Mouse (Mus musculus) adrenal gland, postnatal 25 days (tissue): ENCODE results near the gene Tmx2. TPM values are rescaled to one million over a fixed set of nuclear protein-coding genes. Genes with fewer than 3 reads are reported as not detected.
"Not testable (repeated sequence)": the region's sequence is repeated elsewhere in the genome, so short reads cannot be mapped to it uniquely, and the experiment has no call there.

Experiments used
- DNase-seq: peaks from one replicate; pipeline ENCODE4 v3.0.0; 2021; ENCODE audit warnings: mixed read lengths
- total RNA-seq: library from RNA; stranded (reverse); gene quantifications from 2 replicates; pipeline ENCODE4 v1.2.3, GENCODE M21; 2021

Tmx2 gene
- total RNA-seq, 1 experiment from 2014 or later, result 147 TPM

DNA sequence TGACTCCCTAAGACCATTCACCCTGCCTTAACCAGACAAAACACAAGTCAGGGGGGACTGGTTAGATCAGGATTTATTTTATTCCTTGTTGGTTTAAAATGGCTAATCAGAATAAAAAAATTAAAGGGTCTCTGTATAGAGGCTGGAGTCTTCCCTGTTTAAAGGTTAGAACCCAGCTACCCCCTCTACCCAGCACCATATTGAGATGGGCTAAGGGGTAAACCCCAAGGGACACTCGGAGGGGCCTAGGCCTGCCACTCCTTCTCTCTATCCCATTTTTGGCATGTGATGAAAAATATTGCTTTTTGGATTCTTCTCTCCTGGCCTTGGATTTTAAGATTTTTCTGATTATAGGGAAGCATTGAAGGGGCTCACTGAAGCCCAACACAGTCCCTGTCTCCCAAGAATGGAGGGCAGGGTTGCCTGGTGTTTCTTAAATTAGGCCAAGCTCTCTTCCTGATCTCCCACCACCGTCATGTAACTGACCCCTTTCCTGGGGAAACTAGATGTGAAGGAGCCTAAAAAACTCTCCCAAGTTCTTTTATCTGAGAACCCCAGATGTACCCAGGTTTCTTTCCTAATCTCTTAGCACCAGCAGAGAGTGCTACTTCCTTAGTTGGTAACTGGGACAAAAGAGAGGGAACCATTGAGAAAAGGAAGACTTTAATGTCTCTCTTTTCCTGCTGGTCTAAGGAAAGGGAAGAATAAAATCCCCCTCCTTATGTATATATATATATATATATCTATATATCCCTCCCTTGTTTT lies 9.3 kb upstream of the Tmx2 start:
- DNase-seq, result no peak

GRCm38 (mm10) chr2:84682605-84683183 lies 3.8 kb upstream of the Tmx2 start:
- DNase-seq, result no peak

DNA sequence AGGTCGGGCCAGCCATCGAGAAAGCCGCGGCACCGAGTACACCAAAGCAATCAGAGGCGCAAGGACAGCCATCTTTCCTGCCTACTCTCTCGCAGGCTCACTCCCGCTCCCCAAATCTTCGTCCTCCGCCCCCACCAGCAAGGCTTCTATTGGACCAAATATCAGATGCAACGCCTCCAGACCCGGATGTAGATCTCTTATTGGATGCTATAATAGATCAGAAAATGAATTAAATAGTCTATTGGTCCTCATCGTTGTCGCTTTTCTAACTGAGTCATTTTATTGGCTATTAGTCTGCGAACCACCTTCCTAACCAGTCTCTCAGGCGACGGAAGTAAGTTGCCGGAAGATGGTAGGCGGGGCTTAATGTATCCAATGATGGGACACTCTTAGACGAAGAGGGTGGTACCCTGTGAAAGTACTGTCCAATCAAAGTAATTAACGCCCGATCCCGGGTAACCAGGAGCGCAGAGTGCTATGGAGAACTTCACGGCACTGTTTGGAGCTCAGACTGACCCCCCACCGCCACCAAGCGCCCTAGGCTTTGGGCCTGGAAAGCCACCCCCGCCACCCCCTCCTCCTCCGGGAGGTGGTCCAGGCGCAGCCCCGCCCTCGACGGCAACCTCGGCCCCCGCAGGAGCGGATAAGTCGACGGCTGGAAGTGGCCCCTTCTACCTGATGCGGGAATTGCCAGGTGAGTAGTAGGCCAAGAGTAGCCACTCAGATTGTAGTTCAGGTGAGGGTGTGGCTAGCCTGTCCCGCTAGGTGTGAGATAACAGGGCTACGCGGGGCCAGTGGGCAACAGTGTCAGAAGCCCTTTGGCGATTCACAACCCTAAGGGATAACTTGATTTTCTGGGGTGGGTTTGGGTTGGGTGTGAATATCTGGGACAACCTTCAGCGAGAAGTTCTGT lies 716 bp downstream of the Tmx2 start, which contains the start of the genes Gm28635 and Med19:
Gene Gm28635, minus strand, starts transcription at position 74 of the 913 bp plus-strand sequence.
Gene Med19, plus strand, starts transcription at position 435 of the 913 bp plus-strand sequence.
- DNase-seq, result peak; percentile 84

- DNase-seq, result no peak
Observed at GRCm38 (mm10) chr2:84677270-84677967, 1.5 kb downstream of the Tmx2 start.

DNA sequence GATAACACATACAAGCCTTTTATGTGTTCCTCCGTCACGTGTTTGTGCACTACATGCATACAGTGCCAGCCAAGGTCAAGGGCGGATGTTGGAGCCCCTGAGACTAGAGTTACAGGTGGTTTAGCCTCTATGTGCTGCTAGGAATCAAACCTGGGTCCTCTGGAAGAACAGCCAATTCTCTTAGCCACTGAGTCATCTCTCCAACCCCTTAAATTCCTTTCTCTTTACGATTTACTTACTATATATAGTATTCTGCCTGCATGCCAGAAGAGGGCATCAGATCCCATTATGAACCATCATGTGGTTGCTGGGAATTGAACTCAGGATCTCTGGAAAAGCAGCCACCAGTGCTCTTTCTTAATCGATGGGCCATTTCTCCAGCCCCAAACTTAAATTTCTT lies 7.4 kb downstream of the Tmx2 start:
- not testable (repeated sequence) for DNase-seq

GRCm38 (mm10) chr2:84670569-84670933 lies 8.4 kb downstream of the Tmx2 start, which contains the start of gene Selenoh:
Gene Selenoh, minus strand, starts transcription at chr2:84670770.
- peak; percentile 79 for DNase-seq

DNA sequence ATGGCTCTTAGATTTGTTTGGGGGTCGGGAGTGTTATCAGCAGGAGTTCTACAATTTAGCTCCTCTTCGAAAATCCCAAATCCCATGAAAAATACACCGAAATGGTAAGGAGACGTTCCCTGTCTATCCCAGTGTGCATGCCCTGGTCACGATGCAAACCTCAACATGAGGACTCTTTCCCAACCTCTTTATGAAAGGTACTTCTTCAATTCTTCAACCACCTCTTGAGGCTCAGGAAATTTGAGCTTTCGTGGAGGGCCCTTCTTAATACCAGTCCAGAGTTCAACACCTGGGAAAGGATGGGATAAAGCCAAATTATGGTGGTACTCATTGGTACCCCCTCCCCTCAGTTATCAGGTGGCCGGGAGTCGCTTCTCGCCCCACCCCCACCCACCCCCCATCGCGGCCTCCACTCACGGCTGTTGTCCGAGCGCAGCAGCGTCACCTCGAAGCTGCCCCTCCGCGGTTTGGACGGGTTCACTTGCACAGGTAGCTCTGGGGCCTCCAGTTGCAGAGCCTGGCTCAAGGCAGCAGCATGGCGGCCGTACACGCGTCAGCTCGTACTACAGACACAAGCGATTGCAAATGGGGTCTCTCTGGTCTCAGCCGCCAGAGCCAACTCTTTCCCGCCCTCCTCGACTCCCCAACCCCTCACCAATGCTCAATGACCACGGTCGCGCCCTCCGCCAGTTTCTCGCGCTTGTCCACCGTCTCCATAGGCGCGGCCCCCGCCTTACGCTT lies 8.9 kb downstream of the Tmx2 start:
- peak; percentile 37 for DNase-seq

DNA sequence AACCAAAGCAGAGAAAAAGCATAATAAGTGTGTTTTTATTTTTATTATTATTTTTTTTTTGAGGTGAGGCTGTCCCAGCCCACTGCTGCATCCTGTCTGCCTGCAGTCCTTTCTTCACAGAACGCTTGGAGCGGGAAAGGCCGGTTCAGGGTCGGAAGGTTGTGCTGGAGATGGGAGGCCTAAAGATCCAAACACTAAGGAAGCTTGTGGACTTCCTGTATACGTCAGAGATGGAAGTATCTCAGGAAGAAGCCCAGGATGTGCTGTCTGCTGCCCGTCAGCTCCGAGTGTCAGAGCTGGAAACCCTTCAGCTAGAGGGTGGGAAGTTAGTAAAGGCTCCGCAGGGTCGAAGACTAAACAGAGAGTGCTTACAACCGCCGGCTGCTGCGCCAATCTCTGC lies 12.9 kb downstream of the Tmx2 start:
- no peak for DNase-seq

- peak; percentile 37 for DNase-seq
Observed at GRCm38 (mm10) chr2:84662866-84663265, 16.1 kb downstream of the Tmx2 start.

DNA sequence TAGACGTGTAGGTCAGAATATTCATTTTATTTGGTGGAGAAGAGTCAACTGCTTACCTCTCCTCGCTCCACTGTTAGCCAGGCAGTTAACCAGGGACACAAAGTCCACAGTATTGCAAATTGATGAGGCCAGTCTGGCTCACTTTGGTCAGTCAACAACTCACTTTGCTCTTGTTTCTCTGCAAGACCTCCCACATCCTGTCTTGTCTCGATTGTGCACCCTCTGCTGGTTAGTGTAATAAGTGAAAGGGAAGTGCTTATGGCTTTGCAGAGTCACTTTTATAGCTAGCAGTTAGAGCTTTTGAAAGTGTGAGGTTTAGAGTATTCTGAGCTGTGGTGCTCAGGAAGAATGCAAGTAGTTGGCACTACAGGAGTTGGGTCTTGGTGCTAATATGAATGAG lies 18.7 kb downstream of the Tmx2 start:
- no peak for DNase-seq

GRCm38 (mm10) chr2:84658806-84659205 lies 20.1 kb downstream of the Tmx2 start, which contains the start of gene Btbd18:
Gene Btbd18, plus strand, starts transcription at chr2:84659079.
- DNase-seq, result no peak

- no peak for DNase-seq
Observed at GRCm38 (mm10) chr2:84655864-84656263, 23.1 kb downstream of the Tmx2 start.

DNA sequence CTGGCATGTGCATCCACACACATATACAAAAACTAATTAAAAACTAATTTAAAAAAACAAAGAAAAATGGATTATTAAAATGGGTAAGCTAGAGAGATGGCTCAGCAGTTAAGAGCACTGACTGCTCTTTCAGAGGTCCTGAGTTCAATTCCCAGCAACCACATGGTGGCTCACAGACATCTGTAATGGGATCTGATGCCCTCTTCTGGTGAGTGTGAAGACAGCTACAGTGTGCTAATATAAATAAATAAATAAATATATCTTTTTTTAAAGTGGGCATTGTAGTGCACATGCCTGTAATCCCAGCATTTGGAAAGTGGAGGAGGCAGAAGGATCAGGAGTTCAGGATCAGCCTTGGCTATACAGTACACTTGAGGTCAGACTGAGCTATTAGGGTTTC lies 25.6 kb downstream of the Tmx2 start:
- DNase-seq, result no peak

DNA sequence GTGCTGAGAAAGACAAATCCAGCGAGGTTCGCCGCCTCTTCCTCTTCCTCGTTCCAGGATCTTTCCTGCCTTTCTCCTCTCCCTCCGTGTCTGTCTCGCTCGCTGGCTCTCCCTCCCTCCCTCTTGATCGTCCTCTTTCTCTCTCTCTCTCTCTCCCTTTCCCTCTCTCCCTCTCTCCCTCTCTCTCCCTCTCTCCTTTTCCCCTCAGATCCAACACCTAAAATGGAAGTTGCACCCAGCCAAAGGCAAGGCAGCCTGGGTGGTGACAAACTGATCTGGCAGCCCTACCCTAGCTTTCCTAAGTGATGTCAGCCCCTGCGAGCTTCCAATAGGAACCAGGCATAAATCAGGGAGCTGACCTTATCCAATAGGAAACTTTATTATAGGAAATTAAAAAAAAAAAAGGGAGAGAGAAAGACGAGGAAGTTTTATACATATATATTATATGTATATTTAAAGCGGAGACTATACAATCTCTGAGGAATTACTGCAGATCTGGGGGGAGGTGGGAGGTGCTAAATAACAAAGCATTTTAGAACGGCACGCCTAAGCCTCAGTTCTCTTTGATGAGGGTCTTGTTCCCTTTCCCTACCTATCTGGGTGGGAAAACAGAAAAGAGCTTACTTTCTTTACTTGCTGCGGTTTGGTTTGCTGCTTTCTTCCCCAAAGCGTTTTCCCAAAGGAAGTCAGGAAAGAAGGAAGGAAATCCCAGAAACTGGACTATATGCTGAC lies 28.3 kb downstream of the Tmx2 start, which contains the start of gene Ctnnd1:
Gene Ctnnd1, minus strand, starts transcription at position 302 of the 732 bp plus-strand sequence.
- DNase-seq, result peak; percentile 80

DNA sequence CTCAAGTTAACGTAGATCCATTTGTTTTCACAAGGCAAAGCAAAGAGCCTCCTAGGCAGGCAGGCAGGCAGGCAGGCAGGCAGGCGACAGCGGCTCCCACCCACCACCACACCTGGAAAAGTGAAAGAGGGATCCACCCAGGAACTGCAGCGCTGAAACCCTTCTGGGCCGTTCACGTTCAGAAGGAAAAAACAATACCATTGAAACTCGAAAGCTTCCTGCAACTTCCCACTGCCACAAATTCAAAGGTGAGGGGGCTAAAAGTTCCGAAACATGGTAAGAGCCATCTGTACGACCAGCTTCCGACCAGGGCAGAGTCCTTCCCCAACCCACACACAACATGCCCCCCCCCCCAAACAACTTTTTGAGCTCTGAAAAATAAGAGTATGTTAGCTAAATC lies 29.3 kb downstream of the Tmx2 start:
- DNase-seq, result no peak

- no peak for DNase-seq
Observed at GRCm38 (mm10) chr2:84648369-84648768, 30.6 kb downstream of the Tmx2 start.

GRCm38 (mm10) chr2:84647051-84647568 lies 31.8 kb downstream of the Tmx2 start:
- DNase-seq, result no peak

GRCm38 (mm10) chr2:84646138-84646537 lies 32.8 kb downstream of the Tmx2 start:
- no peak for DNase-seq

DNA sequence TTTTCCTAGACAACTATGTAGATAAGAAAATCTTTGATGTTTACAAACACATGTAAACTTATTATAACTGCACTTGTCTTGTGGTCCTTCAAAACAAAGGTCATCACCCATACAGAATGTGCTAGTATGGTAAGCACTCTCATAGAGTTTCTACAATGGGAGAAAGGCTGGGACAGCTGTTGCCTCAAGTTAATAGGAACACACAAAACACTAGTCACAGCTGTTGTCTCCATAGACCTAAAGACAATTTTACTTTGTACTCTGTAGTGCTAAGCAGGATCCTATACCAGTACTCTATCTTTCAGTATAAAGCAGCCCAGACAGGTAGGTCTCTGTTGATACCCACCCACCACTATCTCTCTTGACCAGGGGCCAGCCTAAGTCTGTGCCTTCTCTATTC lies 38.1 kb downstream of the Tmx2 start:
- no peak for DNase-seq
